Mouse (Mus musculus): Measurements from ENCODE around the gene Ccsap. TPM values are rescaled to one million over a fixed set of nuclear protein-coding genes. Genes with fewer than 3 reads are reported as not detected.

The Ccsap gene
- total RNA-seq, 2 experiments from 2014 or later: 2.4 TPM

- DNase-seq: peak; percentile 89 to 96
Observed at GRCm38 (mm10) chr8:123805718-123806373, 54.2 kb downstream of the Ccsap start, which contains the start of gene Rab4a. Gene Rab4a, plus strand, starts transcription at chr8:123805985.

- DNase-seq: no peak
Observed at GRCm38 (mm10) chr8:123805209-123805717, 54.7 kb downstream of the Ccsap start.

GRCm38 (mm10) chr8:123804586-123804985 lies 55.4 kb downstream of the Ccsap start:
- no peak for DNase-seq

GRCm38 (mm10) chr8:123803639-123804038 lies 56.4 kb downstream of the Ccsap start:
- no peak for DNase-seq

GRCm38 (mm10) chr8:123801538-123801937 lies 58.5 kb downstream of the Ccsap start:
- no peak for DNase-seq

- no peak for DNase-seq
Observed at GRCm38 (mm10) chr8:123800867-123801266, 59.1 kb downstream of the Ccsap start.

- DNase-seq: no peak
Observed at GRCm38 (mm10) chr8:123799885-123800284, 60.1 kb downstream of the Ccsap start.

GRCm38 (mm10) chr8:123799434-123799833 lies 60.6 kb downstream of the Ccsap start:
- DNase-seq: no peak

- no peak for DNase-seq
Observed at GRCm38 (mm10) chr8:123797928-123798327, 62.1 kb downstream of the Ccsap start.

- peak; percentile 55 to 65 for DNase-seq
Observed at GRCm38 (mm10) chr8:123796758-123797157, 63.3 kb downstream of the Ccsap start.

GRCm38 (mm10) chr8:123794766-123795165 lies 65.2 kb downstream of the Ccsap start:
- DNase-seq: no peak

- DNase-seq: peak; percentile 36 to 55
Observed at GRCm38 (mm10) chr8:123793900-123794299, 66.1 kb downstream of the Ccsap start.

- DNase-seq: no peak
Observed at GRCm38 (mm10) chr8:123791845-123792225, 68.2 kb downstream of the Ccsap start.

- DNase-seq: no peak
Observed at GRCm38 (mm10) chr8:123791101-123791844, 68.7 kb downstream of the Ccsap start.

Other genes starting within 250 kb of the Ccsap start
- 10 to 100 TPM; 40.8 to 55.7 TPM for gene Rhou, start 206.3 kb downstream of the Ccsap start, total RNA-seq (2021)
- 10 to 100 TPM; 23.2 to 34.6 TPM for gene Rab4a, start 54.2 kb downstream of the Ccsap start, total RNA-seq (2021)
- gene Acta1, start 34.5 kb upstream of the Ccsap start, total RNA-seq (2021): 1 to 10 TPM in 1 of 2 experiments, under 1 TPM in 1; 0.83 to 3.7 TPM
- gene Nup133, start 89.1 kb upstream of the Ccsap start, total RNA-seq (2021): 10 to 100 TPM; 20.5 to 21.0 TPM
- 10 to 100 TPM; 12.8 to 13.5 TPM for gene Abcb10, start 122.9 kb upstream of the Ccsap start, total RNA-seq (2021)
- gene Taf5l, start 161.2 kb upstream of the Ccsap start, total RNA-seq (2021): 10 to 100 TPM; 21.3 to 26.5 TPM
- gene Urb2, start 161.3 kb upstream of the Ccsap start, total RNA-seq (2021): 10 to 100 TPM; 12.7 to 16.0 TPM

All from adrenal gland, postnatal 36 days (tissue).